Mouse (Mus musculus): ENCODE data around the gene F2rl2. TPM values are rescaled to one million over a fixed set of nuclear protein-coding genes. Genes with fewer than 3 reads are reported as not detected.

Gene F2rl2
- polyA plus RNA-seq, 1 experiment = 2.1 TPM

DNA sequence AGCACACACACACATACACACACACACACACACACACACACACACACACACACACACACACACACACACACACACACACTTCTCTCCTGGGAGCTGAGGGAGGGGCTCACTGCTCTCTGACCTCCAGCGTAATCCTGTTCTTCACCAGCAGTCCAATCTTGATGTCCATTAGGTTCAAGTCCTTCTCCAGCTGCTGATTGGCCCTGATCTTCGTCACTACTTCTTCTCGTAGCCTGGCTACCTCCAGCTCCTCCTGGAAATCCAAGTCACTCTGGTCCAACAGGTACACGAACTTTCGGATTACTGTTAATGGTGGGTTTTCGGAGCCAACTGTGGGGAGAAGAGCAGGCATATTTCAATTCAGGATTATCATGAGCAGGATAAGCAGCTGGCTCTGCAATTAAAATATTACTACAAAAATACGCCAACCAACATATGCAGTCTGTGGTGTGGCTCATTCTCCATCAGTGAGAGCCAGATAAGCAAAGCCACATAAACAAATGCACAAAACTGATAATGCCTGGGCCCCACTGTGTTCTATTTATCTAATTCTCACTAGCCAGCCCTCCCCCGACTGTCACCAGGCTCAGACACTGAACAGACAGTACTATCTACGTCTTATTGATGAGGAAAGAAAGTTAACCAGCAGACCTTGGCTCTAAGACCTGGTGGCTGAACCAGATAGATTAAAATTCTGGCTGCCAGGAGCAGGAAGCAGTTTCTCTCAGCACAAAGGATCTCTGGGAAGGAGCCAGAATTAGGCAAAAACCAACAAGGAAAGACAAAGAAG lies 25.4 kb upstream of the F2rl2 start:
- no peak for DNase-seq
- TF ChIP-seq CTCF (IDR thresholded peaks at IDR 0.05; ENCODE audit: borderline replicate concordance, control insufficient read depth, extremely low read depth, insufficient read depth, low read length, poor library complexity) (no peak), POLR2A (IDR thresholded peaks at IDR 0.05; ENCODE audit: control insufficient read depth, extremely low read depth, insufficient read depth, low read length, poor library complexity) (no peak)
- no peaks in the 10 kb centered on the region for H3K27me3 ChIP-seq (ENCODE audit: control insufficient read depth, insufficient read depth, low read length)
- H3K4me3 ChIP-seq (ENCODE audit: control insufficient read depth, insufficient read depth, low read length) = no peak overlapping the region
- no peak overlapping the region for H3K27ac ChIP-seq (ENCODE audit: control insufficient read depth, insufficient read depth, low read length)
- H3K4me1 ChIP-seq (replicated peaks; ENCODE audit: control insufficient read depth, insufficient read depth, low read length) = no peaks in the 10 kb centered on the region
- peaks cover 13% of the 10 kb centered on the region for H3K36me3 ChIP-seq (ENCODE audit: control insufficient read depth, insufficient read depth, low read length)
- 96% methylated on average over 9 of the region's 9 CpGs for WGBS

DNA sequence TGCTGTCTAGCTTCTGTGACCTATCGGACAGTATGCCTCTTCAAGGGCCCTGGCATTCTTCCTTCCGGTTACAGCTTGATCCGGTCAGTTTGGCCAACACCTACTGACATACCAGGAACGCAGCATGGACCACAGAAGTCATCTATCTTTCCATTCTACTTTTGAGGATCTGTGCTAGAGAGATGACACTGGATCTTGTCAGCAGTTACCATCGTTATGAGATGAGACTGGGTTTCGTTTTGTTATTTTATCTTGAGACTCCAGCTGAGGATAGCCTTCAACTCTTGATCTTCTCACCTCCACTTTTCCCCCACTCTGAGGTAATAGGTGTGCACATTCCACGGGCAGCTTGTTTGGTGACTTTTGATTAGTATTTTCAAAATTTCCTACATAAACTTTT lies 24.3 kb upstream of the F2rl2 start:
- no peak overlapping the region for H3K27ac ChIP-seq (ENCODE audit: control insufficient read depth, insufficient read depth, low read length)
- H3K36me3 ChIP-seq (ENCODE audit: control insufficient read depth, insufficient read depth, low read length) = peaks cover 10% of the 10 kb centered on the region
- H3K4me3 ChIP-seq (ENCODE audit: control insufficient read depth, insufficient read depth, low read length) = no peak overlapping the region
- WGBS = 98% methylated on average over 7 of the region's 7 CpGs
- no peak for DNase-seq
- no peaks in the 10 kb centered on the region for H3K27me3 ChIP-seq (ENCODE audit: control insufficient read depth, insufficient read depth, low read length)
- H3K4me1 ChIP-seq (replicated peaks; ENCODE audit: control insufficient read depth, insufficient read depth, low read length) = no peaks in the 10 kb centered on the region
- no peak for TF ChIP-seq POLR2A (IDR thresholded peaks at IDR 0.05; ENCODE audit: control insufficient read depth, extremely low read depth, insufficient read depth, low read length, poor library complexity)
- TF ChIP-seq CTCF (IDR thresholded peaks at IDR 0.05; ENCODE audit: borderline replicate concordance, control insufficient read depth, extremely low read depth, insufficient read depth, low read length, poor library complexity) = no peak

DNA sequence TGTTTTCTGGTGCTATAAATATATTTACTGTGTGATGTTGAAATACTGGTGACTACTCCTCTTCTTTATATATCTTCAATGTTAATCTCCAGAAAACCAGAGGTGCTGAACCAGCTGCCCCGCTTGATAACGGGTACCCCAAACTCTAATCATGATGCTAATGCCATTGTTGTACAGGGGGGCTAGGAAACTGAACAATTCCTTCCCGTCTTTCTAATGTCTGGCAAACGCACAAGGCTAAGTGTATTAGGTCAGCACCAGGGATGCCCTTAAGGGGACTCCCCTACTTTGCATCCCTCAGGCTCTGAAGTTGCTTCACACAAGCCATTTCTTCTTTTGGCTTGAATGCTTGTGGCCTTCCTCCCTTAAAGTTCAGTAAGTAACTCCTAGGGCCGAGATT lies 17.6 kb upstream of the F2rl2 start:
- Histone ChIP-seq H3K36me3 (ENCODE audit: control insufficient read depth, insufficient read depth, low read length) (peaks cover 7% of the 10 kb centered on the region), H3K27me3 (ENCODE audit: control insufficient read depth, insufficient read depth, low read length) (no peaks in the 10 kb centered on the region), H3K27ac (ENCODE audit: control insufficient read depth, insufficient read depth, low read length) (no peak overlapping the region), H3K4me3 (ENCODE audit: control insufficient read depth, insufficient read depth, low read length) (no peak overlapping the region), H3K4me1 (replicated peaks; ENCODE audit: control insufficient read depth, insufficient read depth, low read length) (no peaks in the 10 kb centered on the region)
- TF ChIP-seq POLR2A (IDR thresholded peaks at IDR 0.05; ENCODE audit: control insufficient read depth, extremely low read depth, insufficient read depth, low read length, poor library complexity) = no peak
- no peak for TF ChIP-seq CTCF (IDR thresholded peaks at IDR 0.05; ENCODE audit: borderline replicate concordance, control insufficient read depth, extremely low read depth, insufficient read depth, low read length, poor library complexity)
- WGBS = 98% methylated on average over 5 of the region's 5 CpGs
- no peak for DNase-seq

DNA sequence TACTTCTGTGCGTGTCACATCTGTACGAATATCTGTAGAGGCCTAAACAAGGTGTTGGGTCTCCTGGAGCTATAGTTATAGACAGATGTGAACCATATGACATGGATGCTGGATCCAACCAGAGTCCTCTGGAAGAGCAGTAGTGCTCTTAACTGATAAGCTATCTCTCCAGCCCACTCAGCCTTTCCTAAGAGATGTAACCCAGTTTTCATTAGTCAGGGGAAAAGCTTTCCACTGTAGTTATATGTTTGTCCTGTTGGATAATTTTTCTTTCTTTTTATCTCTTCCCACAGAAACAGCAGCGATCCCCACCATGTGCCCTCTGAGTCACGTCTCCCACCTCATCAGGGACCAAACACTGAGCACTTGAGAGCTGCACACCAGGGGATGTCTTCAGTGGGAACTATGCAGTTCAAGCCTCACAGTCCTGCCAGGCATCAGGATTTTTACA lies 17.1 kb upstream of the F2rl2 start:
- no peak for DNase-seq
- no peaks in the 10 kb centered on the region for H3K4me1 ChIP-seq (replicated peaks; ENCODE audit: control insufficient read depth, insufficient read depth, low read length)
- TF ChIP-seq POLR2A (IDR thresholded peaks at IDR 0.05; ENCODE audit: control insufficient read depth, extremely low read depth, insufficient read depth, low read length, poor library complexity) (no peak), CTCF (IDR thresholded peaks at IDR 0.05; ENCODE audit: borderline replicate concordance, control insufficient read depth, extremely low read depth, insufficient read depth, low read length, poor library complexity) (no peak)
- WGBS = 98% methylated on average over 4 of the region's 4 CpGs
- no peaks in the 10 kb centered on the region for H3K27me3 ChIP-seq (ENCODE audit: control insufficient read depth, insufficient read depth, low read length)
- H3K36me3 ChIP-seq (ENCODE audit: control insufficient read depth, insufficient read depth, low read length) = peaks cover 7% of the 10 kb centered on the region
- no peak overlapping the region for H3K27ac ChIP-seq (ENCODE audit: control insufficient read depth, insufficient read depth, low read length)
- H3K4me3 ChIP-seq (ENCODE audit: control insufficient read depth, insufficient read depth, low read length) = no peak overlapping the region

DNA sequence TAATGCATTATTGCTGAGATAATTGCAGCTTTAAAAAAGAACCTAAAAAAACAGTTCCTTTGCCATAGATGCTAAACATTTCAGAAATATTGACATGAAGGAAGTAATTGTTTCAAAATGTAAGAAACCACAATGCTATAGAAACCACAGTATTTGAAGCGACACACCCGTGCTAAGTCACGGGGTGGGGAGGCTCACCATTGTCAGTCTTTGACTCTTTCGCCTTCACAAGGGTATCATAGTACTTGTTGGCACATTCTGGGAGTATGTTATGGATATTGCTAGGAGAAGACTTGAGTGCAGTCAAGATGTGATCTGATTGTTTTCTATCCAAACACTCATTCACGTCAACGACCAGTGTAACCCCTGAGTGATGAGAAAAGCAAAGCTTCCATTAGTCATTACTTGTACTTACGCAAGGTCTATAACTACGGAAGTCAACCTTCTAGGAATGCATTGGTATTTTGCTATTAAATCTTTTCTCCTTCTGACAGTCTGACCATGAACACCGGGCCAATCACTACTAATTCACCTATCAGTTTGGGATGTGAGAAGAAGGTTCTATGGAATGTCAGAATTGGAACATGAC lies 11.9 kb upstream of the F2rl2 start:
- TF ChIP-seq CTCF (IDR thresholded peaks at IDR 0.05; ENCODE audit: borderline replicate concordance, control insufficient read depth, extremely low read depth, insufficient read depth, low read length, poor library complexity) (no peak), POLR2A (IDR thresholded peaks at IDR 0.05; ENCODE audit: control insufficient read depth, extremely low read depth, insufficient read depth, low read length, poor library complexity) (no peak)
- H3K4me3 ChIP-seq (ENCODE audit: control insufficient read depth, insufficient read depth, low read length) = no peak overlapping the region
- no peak for DNase-seq
- 64% methylated on average over 9 of the region's 9 CpGs for WGBS
- no peaks in the 10 kb centered on the region for H3K27me3 ChIP-seq (ENCODE audit: control insufficient read depth, insufficient read depth, low read length)
- no peak overlapping the region for H3K27ac ChIP-seq (ENCODE audit: control insufficient read depth, insufficient read depth, low read length)
- peaks cover 7% of the 10 kb centered on the region for H3K36me3 ChIP-seq (ENCODE audit: control insufficient read depth, insufficient read depth, low read length)
- H3K4me1 ChIP-seq (replicated peaks; ENCODE audit: control insufficient read depth, insufficient read depth, low read length) = no peaks in the 10 kb centered on the region; the same call in 1 of the 2 replicates

DNA sequence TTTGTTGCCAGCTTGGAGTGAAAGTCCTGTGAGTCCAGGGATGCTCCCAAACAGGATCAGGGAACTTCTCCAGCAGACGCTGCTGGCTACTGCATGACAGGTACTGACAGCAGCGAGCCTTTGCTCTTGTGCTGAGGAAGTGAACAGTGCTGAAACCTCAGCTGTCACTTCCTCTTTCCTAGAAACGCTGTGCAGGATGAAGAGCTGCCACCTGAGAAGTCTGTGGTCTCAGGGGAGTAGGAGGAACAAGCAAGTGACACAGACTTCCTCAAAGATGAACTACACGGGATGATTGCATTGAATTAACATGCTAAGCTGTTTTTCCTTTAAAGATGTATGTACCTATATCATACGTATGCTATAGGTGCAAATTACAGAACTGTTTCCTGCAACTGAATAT lies 10.9 kb upstream of the F2rl2 start:
- H3K4me3 ChIP-seq (ENCODE audit: control insufficient read depth, insufficient read depth, low read length) = no peak overlapping the region
- H3K36me3 ChIP-seq (ENCODE audit: control insufficient read depth, insufficient read depth, low read length) = peaks cover 7% of the 10 kb centered on the region
- 2% methylated on average over 5 of the region's 5 CpGs for WGBS
- H3K4me1 ChIP-seq (replicated peaks; ENCODE audit: control insufficient read depth, insufficient read depth, low read length) = no peaks in the 10 kb centered on the region; the same call in 1 of the 2 replicates
- peak; percentile 37 for DNase-seq
- H3K27ac ChIP-seq (ENCODE audit: control insufficient read depth, insufficient read depth, low read length) = no peak overlapping the region
- no peaks in the 10 kb centered on the region for H3K27me3 ChIP-seq (ENCODE audit: control insufficient read depth, insufficient read depth, low read length)
- TF ChIP-seq CTCF (IDR thresholded peaks at IDR 0.05; ENCODE audit: borderline replicate concordance, control insufficient read depth, extremely low read depth, insufficient read depth, low read length, poor library complexity) (no peak), POLR2A (IDR thresholded peaks at IDR 0.05; ENCODE audit: control insufficient read depth, extremely low read depth, insufficient read depth, low read length, poor library complexity) (no peak)

Data from thymus, adult 2 months (tissue).